Mouse (Mus musculus) B cell, adult 2 months (primary cell): ENCODE measurements at regions not wholly inside any gene's neighbourhood (a gene's known extent, or its start where the extent isn't known, plus 50 kb on each side); places are given as distances from the start of the nearest gene placed in this dataset.

Experiments used
- DNase-seq, 2 experiments: peaks; one replicate each; pipeline ENCODE4 v3.0.0; 2022

- no peak for DNase-seq
Observed at GRCm38 (mm10) chr15:52959711-52960110, 925.0 kb upstream of the Gm7489 start.

GRCm38 (mm10) chr15:52961491-52961890, 923.2 kb upstream of the Gm7489 start:
- DNase-seq = no peak

GRCm38 (mm10) chr15:52963918-52964317, 920.8 kb upstream of the Gm7489 start:
- no peak for DNase-seq

GRCm38 (mm10) chr15:52964403-52964802, 920.3 kb upstream of the Gm7489 start:
- no peak for DNase-seq

- DNase-seq = no peak
Observed at GRCm38 (mm10) chr15:52967801-52968235, 916.9 kb upstream of the Gm7489 start.

- no peak for DNase-seq
Observed at GRCm38 (mm10) chr15:52982821-52983220, 901.9 kb upstream of the Gm7489 start.

GRCm38 (mm10) chr15:52990580-52990979, 894.1 kb upstream of the Gm7489 start:
- no peak for DNase-seq

GRCm38 (mm10) chr15:52994351-52994750, 890.4 kb upstream of the Gm7489 start:
- DNase-seq = no peak

- no peak for DNase-seq
Observed at GRCm38 (mm10) chr15:52999200-52999599, 885.5 kb upstream of the Gm7489 start.

GRCm38 (mm10) chr15:52999776-53000175, 884.9 kb upstream of the Gm7489 start:
- no peak for DNase-seq

- DNase-seq = no peak
Observed at GRCm38 (mm10) chr15:53001429-53001828, 883.3 kb upstream of the Gm7489 start.

- no peak for DNase-seq
Observed at GRCm38 (mm10) chr15:53001964-53002363, 882.7 kb upstream of the Gm7489 start.

- DNase-seq = no peak
Observed at GRCm38 (mm10) chr15:53004078-53004477, 880.6 kb upstream of the Gm7489 start.

GRCm38 (mm10) chr15:53006844-53007243, 877.9 kb upstream of the Gm7489 start:
- DNase-seq = no peak

GRCm38 (mm10) chr15:53009337-53009736, 875.4 kb upstream of the Gm7489 start:
- no peak for DNase-seq
